Mouse (Mus musculus) brown adipose tissue, adult 24 weeks (tissue): ENCODE data around the gene Taar3. TPM values are rescaled to one million over a fixed set of nuclear protein-coding genes. Genes with fewer than 3 reads are reported as not detected.

Experiments used
- H3K27ac ChIP-seq: fragments of 200-500 bp; replicated peaks from 2 replicates; pipeline ENCODE4 v1.5.1; 2012; ENCODE audit warnings: low read depth, mild to moderate bottlenecking, low read length
- H3K4me1 ChIP-seq: fragments of 200-500 bp; 2 replicates; pipeline ENCODE4 v1.6.1; 2012; ENCODE audit warnings: low read length, mixed read lengths; ENCODE audit not compliant: control insufficient read depth, insufficient read depth, insufficient read length
- H3K4me3 ChIP-seq: fragments of 200-500 bp; 2 replicates; pipeline ENCODE4 v1.5.1; 2012; ENCODE audit warnings: low read depth, mild to moderate bottlenecking, low read length, moderate library complexity; ENCODE audit not compliant: insufficient read depth
- polyA plus RNA-seq: library from polyadenylated mRNA; stranded (reverse); fragments of >200 nt; gene quantifications from 2 replicates; pipeline ENCODE4 v1.2.4, GENCODE M21; 2012; ENCODE audit not compliant: missing spikeins, insufficient read depth, insufficient read length

Gene Taar3
- not detected in 2 replicates for polyA plus RNA-seq

GRCm38 (mm10) chr10:23949508-23950005 lies at the start of gene Taar3:
Gene Taar3 (plus strand): TSS chr10:23949558.
- no peak within 1 kb of the TSS for H3K27ac ChIP-seq
- H3K4me1 ChIP-seq = no peaks in the 10 kb centered on the region
- no peak within 1 kb of the TSS for H3K4me3 ChIP-seq

DNA sequence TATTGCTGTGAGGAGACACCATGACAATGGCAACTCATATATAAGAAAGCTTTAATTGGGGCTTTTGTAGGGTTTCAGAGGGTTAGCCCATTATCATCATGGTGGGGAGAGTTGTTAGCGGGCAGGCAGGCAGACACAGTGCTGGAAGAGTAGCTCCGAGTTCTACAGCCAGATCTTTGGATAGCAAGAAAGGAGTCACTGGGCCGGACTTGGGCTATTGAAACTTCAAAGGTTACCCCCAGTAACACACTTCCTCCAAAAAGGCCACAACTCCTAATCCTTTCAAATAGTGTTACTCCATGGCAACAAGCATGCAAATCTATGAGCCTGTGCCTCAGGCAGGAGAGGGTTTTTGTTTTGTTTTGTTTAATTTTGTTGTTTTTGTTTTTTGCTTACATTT lies 48.2 kb upstream of the Taar3 start:
- no peaks in the 10 kb centered on the region for H3K4me1 ChIP-seq
- H3K27ac ChIP-seq = no peak overlapping the region
- no peak overlapping the region for H3K4me3 ChIP-seq

DNA sequence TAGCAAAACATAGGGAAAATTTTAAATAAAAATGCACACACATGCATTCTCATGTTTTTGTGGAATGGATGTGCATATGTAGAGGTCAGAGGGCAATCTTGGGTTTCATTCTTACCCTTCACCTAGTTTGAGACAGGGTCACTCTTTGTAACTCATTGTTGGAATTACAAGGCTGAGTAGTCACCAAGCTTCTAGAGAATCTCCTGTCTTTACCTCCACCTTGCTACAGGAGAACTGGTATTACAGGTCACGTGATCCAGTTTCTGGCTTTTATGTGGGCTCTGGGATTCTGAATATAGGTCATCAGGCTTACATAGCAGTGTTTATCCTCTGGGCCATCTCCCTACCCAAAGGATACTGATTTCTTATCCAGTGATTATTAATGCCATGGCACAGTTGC lies 43.7 kb upstream of the Taar3 start:
- Histone ChIP-seq H3K4me3 (no peak overlapping the region), H3K4me1 (no peaks in the 10 kb centered on the region), H3K27ac (no peak overlapping the region)

- Histone ChIP-seq H3K4me1 (no peaks in the 10 kb centered on the region), H3K4me3 (no peak within 1 kb of the TSS), H3K27ac (no peak within 1 kb of the TSS)
Observed at GRCm38 (mm10) chr10:23920056-23920455, 29.3 kb upstream of the Taar3 start, which contains the start of gene Taar1. Gene Taar1 (plus strand): TSS chr10:23920356.

DNA sequence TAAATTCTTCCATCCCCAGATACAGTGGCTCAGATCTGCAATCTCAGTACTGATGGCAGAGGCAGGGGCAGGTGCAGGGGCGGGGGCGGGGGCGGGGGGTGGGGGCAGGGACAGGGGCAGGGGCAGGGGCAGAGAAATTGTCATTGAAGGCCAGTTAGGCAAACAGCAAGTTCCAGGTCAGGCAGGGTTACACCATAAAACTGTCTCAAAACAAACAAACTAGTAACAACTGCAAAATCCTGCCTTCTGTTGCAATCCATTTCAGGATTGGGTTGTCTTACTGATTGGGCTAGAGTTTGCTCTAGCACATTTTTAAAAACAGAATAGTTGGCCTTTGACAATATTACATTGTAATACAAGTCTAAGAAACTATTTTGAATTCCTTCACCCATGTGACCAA lies 26.9 kb upstream of the Taar3 start:
- Histone ChIP-seq H3K4me3 (no peak overlapping the region), H3K4me1 (no peaks in the 10 kb centered on the region), H3K27ac (no peak overlapping the region)

DNA sequence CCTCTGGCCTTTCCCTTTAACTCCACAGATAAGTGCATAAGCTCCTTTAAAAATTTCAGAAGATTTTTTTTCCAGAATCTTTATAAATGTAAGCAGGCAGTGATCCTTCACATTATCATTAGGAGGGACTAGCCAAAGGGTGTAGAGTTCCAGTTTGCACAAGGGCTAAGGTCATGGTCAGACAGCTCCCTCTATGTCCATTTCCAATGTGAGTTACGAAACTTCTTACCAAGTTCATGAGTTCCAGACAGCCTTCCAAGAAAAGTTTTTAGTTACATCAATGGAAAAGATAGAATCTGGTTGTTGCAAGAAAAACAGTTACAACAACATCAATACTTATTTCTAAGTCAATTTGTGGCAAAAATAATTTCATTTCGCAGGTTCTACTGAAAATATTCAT lies 25.4 kb upstream of the Taar3 start:
- H3K4me1 ChIP-seq = no peaks in the 10 kb centered on the region
- H3K27ac ChIP-seq = no peak overlapping the region; the same call in 1 of the 2 replicates
- H3K4me3 ChIP-seq = no peak overlapping the region

- Histone ChIP-seq H3K4me1 (no peaks in the 10 kb centered on the region), H3K4me3 (no peak overlapping the region)
Observed at GRCm38 (mm10) chr10:23937613-23938012, 11.7 kb upstream of the Taar3 start.

DNA sequence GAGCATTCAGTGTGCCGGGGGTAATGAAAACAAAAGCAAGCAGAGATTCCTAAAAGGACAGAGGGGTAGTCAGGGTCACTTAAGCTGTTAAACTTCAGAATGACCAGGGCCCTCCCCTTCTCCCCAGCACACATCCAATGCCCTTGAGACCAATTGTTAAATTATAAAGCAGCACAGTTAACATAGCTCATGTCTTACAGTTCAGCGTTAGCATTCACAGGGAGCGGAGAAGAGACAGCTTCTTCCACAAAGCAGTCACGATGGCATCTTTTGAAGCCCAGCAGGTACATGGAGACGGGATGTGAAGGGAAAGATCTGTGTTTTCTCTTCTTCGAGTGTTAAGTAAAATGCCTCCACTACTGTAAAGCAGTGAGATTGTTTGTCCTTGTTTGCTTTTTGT lies 11.0 kb upstream of the Taar3 start, which contains the start of gene Taar2:
Gene Taar2 (plus strand): TSS at position 261 of the 400 bp plus-strand sequence.
- no peak within 1 kb of the TSS for H3K27ac ChIP-seq
- H3K4me3 ChIP-seq = no peak within 1 kb of the TSS
- no peaks in the 10 kb centered on the region for H3K4me1 ChIP-seq

More at GRCm38 (mm10) chr10:23937613-23938012, 11.7 kb upstream of the Taar3 start:
- no peak overlapping the region for H3K27ac ChIP-seq

GRCm38 (mm10) chr10:23942465-23942864 lies 6.9 kb upstream of the Taar3 start:
- Histone ChIP-seq H3K4me1 (no peaks in the 10 kb centered on the region), H3K4me3 (no peak overlapping the region), H3K27ac (no peak overlapping the region)

- no peak overlapping the region for H3K27ac ChIP-seq
- H3K4me1 ChIP-seq = no peaks in the 10 kb centered on the region
- no peak overlapping the region for H3K4me3 ChIP-seq
Observed at GRCm38 (mm10) chr10:23948026-23948425, 1.3 kb upstream of the Taar3 start.

GRCm38 (mm10) chr10:23951714-23952113 lies 2.4 kb downstream of the Taar3 start:
- H3K27ac ChIP-seq = no peak overlapping the region
- no peak overlapping the region for H3K4me3 ChIP-seq

GRCm38 (mm10) chr10:23959071-23959470 lies 9.7 kb downstream of the Taar3 start:
- H3K27ac ChIP-seq = no peak overlapping the region
- no peaks in the 10 kb centered on the region for H3K4me1 ChIP-seq
- H3K4me3 ChIP-seq = no peak overlapping the region

More at GRCm38 (mm10) chr10:23951714-23952113, 2.4 kb downstream of the Taar3 start:
- no peaks in the 10 kb centered on the region for H3K4me1 ChIP-seq

- Histone ChIP-seq H3K4me3 (no peak within 1 kb of the TSS), H3K4me1 (no peaks in the 10 kb centered on the region), H3K27ac (no peak within 1 kb of the TSS)
Observed at GRCm38 (mm10) chr10:23960444-23960915, 11.1 kb downstream of the Taar3 start, which contains the start of gene Taar4. Gene Taar4 (plus strand): TSS chr10:23960494.

- Histone ChIP-seq H3K4me1 (no peaks in the 10 kb centered on the region), H3K27ac (no peak overlapping the region), H3K4me3 (no peak overlapping the region)
Observed at GRCm38 (mm10) chr10:23963444-23963843, 14.1 kb downstream of the Taar3 start.

DNA sequence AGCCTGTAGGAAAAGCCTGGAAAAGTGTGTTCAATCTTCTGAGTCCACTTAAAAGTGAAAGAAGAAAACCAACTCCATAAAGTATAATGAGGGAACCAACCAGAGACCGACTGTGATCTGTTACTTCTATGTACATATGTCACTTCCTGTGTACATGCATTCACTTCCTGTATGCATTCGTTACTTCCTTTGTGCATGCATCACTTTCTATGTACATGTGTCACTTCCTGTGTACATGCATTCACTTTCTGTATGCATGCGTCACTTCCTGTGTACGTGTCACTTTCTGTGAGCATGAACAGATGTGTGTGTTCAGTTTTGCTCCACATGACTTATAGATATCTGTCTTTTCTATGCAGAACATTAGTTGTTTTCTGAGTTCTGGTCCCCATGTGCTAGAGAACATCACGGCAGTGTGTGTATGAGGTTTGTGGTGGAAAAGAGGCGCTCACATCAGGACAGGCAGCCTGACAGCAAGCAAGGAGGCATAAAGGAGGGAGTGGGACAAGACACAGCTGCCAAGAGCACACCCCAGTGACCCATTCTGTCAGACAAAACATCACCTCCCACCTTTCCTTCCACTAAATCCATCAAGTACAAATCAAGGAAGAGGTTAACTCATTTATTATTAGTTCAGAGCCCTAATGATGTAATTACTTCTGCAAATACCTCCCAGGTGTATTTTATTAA lies 15.7 kb downstream of the Taar3 start:
- no peak overlapping the region for H3K4me3 ChIP-seq
- H3K27ac ChIP-seq = no peak overlapping the region
- H3K4me1 ChIP-seq = no peaks in the 10 kb centered on the region

GRCm38 (mm10) chr10:23970656-23971165 lies 21.4 kb downstream of the Taar3 start, which contains the start of gene Taar5:
Gene Taar5 (plus strand): TSS chr10:23970706.
- H3K4me1 ChIP-seq = no peaks in the 10 kb centered on the region
- H3K27ac ChIP-seq = no peak within 1 kb of the TSS
- H3K4me3 ChIP-seq = no peak within 1 kb of the TSS
